ENCODE assay signal across 8 mouse cellular contexts in genomic region chr14:39472146-39472751, GRCm38 (mm10). TPM values are rescaled to one million over a fixed set of nuclear protein-coding genes. Genes with fewer than 3 reads are reported as not detected.
DNase-seq lines count a peak whose midpoint lies in the region; ATAC-seq and TF ChIP-seq lines count a peak whose summit lies in the region.

No protein-coding gene starts in this region.

- H3K9me3 ChIP-seq in kidney, postnatal 0 days (replicated peaks; ENCODE audit: low read length) = no peaks in the 10 kb centered on the region
- no peaks in the 10 kb centered on the region for H3K9me3 ChIP-seq in neural tube, embryonic 15.5 days (replicated peaks)

- no peak for TF ChIP-seq CTCF in kidney, postnatal 0 days (IDR thresholded peaks at IDR 0.05; ENCODE audit: low read depth)

- WGBS in kidney, postnatal 0 days = 3% methylated on average over 52 of the region's 56 CpGs
- WGBS in neural tube, embryonic 15.5 days = 2% methylated on average over 42 of the region's 56 CpGs

- ATAC-seq in kidney, postnatal 0 days (replicated peaks; ENCODE audit: low FRiP score, low read depth) = peak; percentile 22; the same call in 1 of the 2 replicates
- ATAC-seq in frontal cortex, adult (ENCODE audit: low TSS enrichment) = peak; percentile 3; the same call in 1 of the 2 replicates
- ATAC-seq in neural tube, embryonic 15.5 days (ENCODE audit: low FRiP score) = peak; percentile 39

- no peaks in the 10 kb centered on the region for H3K36me3 ChIP-seq in kidney, postnatal 0 days (ENCODE audit: insufficient read depth, low read length)
- no peaks in the 10 kb centered on the region for H3K36me3 ChIP-seq in neural tube, embryonic 15.5 days

- no peak overlapping the region for H3K9ac ChIP-seq in kidney, postnatal 0 days (ENCODE audit: low read depth, low read length)
- peak overlapping the region; percentile 91 for H3K9ac ChIP-seq in neural tube, embryonic 15.5 days (replicated peaks)

- peak overlapping the region; percentile 75 for H3K4me2 ChIP-seq in kidney, postnatal 0 days (ENCODE audit: low read length)
- peak overlapping the region; percentile 65 for H3K4me2 ChIP-seq in neural tube, embryonic 15.5 days

- H3K4me3 ChIP-seq in kidney, postnatal 0 days (replicated peaks; ENCODE audit: low read depth, low read length) = peak overlapping the region; percentile 42
- H3K4me3 ChIP-seq in neural tube, embryonic 15.5 days (replicated peaks) = peak overlapping the region; percentile 80

- peaks cover 8% of the 10 kb centered on the region; the same call in 1 of the 2 replicates for H3K4me1 ChIP-seq in kidney, postnatal 0 days (replicated peaks; ENCODE audit: insufficient read depth, low read length)
- H3K4me1 ChIP-seq in neural tube, embryonic 15.5 days = peaks cover 21% of the 10 kb centered on the region; the same call in 1 of the 2 replicates

- DNase-seq in kidney, postnatal 0 days (ENCODE audit: low spot score) = no peak
- no peak for DNase-seq in kidney, adult 11 months
- peak; percentile 54 for DNase-seq in cerebellum, adult 9-11 months
- peak; percentile 10 for DNase-seq in left cerebral cortex, postnatal 4 days
- DNase-seq in gastrocnemius, adult 18-20 months (ENCODE audit: low spot score) = no peak
- no peak for DNase-seq in ovary, postnatal 36 days (ENCODE audit: low spot score)

- peaks cover 40% of the 10 kb centered on the region for H3K27me3 ChIP-seq in kidney, postnatal 0 days (ENCODE audit: insufficient read depth, low read length)
- H3K27me3 ChIP-seq in neural tube, embryonic 15.5 days (replicated peaks) = peaks cover 6% of the 10 kb centered on the region; the same call in 1 of the 2 replicates

- H3K27ac ChIP-seq in kidney, postnatal 0 days = no peak overlapping the region
- H3K27ac ChIP-seq in neural tube, embryonic 15.5 days (replicated peaks) = peak overlapping the region; percentile 96

- intact Hi-C loops in left cerebral cortex, postnatal 4 days (cut with DNase I) = no loop called here

RNA-seq across cellular contexts. Expression of gene Nrg3, which starts 0.6 kb away (rescaled TPM):
- 0.18 and 0.20 TPM in 2 replicates for polyA plus RNA-seq in kidney, postnatal 0 days (2015; fragmentation: Nextera tagmentation; extraction: Ambion mirVana)
- 10 to 100 TPM; 82.7 to 83.1 TPM for total RNA-seq in left cerebral cortex, postnatal 4 days (2021)
- 12.2 and 17.0 TPM in 2 replicates for polyA plus RNA-seq in neural tube, embryonic 15.5 days (2015; fragmentation: Nextera tagmentation; extraction: Ambion mirVana)
- not detected for total RNA-seq in gastrocnemius, adult 18-20 months (2021)

Comparison
In these comparisons a context has a peak if more than half of its experiments do, and no peak if none do; other contexts are left out.
1. DNase-seq: peak in cerebellum, adult 9-11 months (single experiment) and left cerebral cortex, postnatal 4 days (single experiment); none in kidney, postnatal 0 days (single experiment), kidney, adult 11 months (single experiment), gastrocnemius, adult 18-20 months (single experiment) and ovary, postnatal 36 days (single experiment).
2. RNA of gene Nrg3, which starts 0.6 kb away (total RNA-seq): 82.7 to 83.1 TPM in left cerebral cortex, postnatal 4 days; not detected in gastrocnemius, adult 18-20 months; every median in the first group is over 10 times any median in the second.
3. Peak in every context shown above with its lines, with median percentiles within 50 percentile points of each other: ATAC-seq.